Mouse (Mus musculus) cerebellum, adult 2 months (tissue): ENCODE data around the gene Dip2c.

ENCODE experiments used
- CTCF ChIP-seq: fragments of 200-500 bp; IDR thresholded peaks from 2 replicates; pipeline ENCODE4 v1.5.1; 2011; ENCODE audit warnings: low read depth, mild to moderate bottlenecking, control low read depth, low read length, moderate library complexity, borderline replicate concordance; ENCODE audit not compliant: insufficient read depth
- POLR2A ChIP-seq: fragments of 200-500 bp; IDR thresholded peaks from 2 replicates; pipeline ENCODE4 v1.6.1; 2011; ENCODE audit warnings: low read length, control low read depth, borderline replicate concordance; ENCODE audit not compliant: insufficient read depth

GRCm38 (mm10) chr13:9371387-9371786, 95.1 kb downstream of the Dip2c start:
- TF ChIP-seq CTCF, result no peak
- no peak for TF ChIP-seq POLR2A
